Mouse (Mus musculus) olfactory bulb, adult 2 months (tissue): ENCODE measurements at regions not wholly inside any gene's neighbourhood (a gene's known extent, or its start where the extent isn't known, plus 50 kb on each side); places are given as distances from the start of the nearest gene placed in this dataset.

Experiments
- CTCF ChIP-seq: fragments of 200-500 bp; IDR thresholded peaks from 2 replicates; pipeline ENCODE4 v1.5.1; 2012; ENCODE audit warnings: low read depth, mild to moderate bottlenecking, low read length, moderate library complexity; ENCODE audit not compliant: insufficient read depth
- POLR2A ChIP-seq: fragments of 200-500 bp; IDR thresholded peaks from 2 replicates; pipeline ENCODE4 v1.6.1; 2012; ENCODE audit warnings: mild to moderate bottlenecking, low read depth, low read length, moderate library complexity; ENCODE audit not compliant: insufficient read depth

DNA sequence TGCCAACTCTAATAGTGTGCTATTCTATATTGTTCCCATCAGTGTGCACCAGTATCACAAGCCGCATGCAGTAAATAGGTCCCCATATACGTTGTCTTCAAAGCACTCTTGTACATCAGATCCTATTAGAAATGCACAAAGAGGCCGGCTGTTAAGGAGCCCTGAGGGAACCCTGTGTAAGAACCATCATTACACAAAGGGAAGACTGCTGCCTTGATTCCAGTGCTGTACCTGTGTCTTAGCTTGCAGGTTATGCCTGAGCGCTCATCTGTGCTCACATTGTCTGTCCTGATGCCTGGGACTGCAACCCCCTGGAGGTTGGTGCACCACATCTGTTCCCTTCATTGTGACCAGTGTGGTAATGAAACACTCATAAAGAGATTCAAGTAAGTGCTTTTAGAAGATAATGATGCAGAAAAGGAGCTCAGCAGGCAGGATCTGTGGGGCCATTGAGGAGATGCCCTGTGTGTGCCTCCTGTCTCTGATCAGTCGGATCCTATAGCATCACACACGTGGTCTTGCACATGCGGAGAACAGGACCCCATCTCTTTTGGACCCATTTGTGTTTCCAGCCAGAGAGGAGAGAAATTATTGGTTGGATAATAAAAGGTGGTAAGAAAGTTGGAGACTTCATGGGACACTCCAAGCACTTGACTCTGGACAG, 225.8 kb upstream of the Gm10192 start:
- no peak for TF ChIP-seq POLR2A
- TF ChIP-seq CTCF, result no peak
